Mouse (Mus musculus) heart, adult 11 months (tissue): ENCODE data around the gene Anks3.

Experiments
- DNase-seq: peaks from one replicate; pipeline ENCODE4 v3.0.0; 2022

The Anks3 gene

DNA sequence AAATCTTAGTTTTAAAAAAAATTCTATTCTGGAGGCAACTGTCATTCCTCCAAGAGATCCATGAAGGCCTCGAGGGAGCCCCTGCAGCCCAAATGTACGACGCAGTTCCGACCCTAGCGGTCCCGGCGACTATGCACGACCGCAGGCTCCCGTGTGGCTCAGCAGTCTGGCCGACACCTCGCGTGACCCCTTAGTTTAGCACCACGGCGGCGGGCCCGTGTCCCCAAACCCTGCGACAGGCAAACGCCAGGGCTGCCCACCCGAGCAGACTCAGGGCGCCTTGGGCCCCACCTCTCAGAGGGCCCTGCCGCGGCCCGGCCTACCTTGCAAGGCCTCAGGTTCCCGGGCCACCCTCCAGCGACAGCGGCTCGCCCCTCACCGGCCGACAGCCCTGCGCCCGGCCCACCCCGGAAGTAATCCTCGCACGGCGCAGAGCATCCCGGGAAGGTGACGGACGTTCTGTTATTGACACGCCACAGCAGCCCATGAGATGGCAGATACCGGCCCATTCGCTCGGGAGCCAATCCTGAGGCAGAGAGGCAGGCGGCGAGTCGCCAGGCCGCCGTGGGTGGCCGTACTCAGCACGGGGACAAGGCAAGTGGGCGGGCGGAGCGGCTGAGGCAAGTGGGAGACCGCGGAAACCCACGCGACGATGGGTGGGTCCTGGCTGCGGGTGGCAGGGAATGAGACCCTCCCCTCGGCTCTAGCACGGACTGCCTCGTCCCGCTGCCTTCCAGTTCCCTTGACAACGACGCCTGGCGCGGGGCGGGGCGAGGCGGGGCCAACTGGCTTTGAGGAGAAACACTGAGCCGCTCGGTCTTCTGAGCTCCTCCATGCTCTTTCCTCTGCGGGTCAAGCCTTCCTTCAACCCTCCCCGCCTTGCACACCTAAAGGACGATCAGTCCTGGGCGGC is at the start of gene Anks3:
TSS of gene Anks3 (minus strand) at position 409 of the 913 bp plus-strand sequence.
- peak; percentile 100 for DNase-seq

DNA sequence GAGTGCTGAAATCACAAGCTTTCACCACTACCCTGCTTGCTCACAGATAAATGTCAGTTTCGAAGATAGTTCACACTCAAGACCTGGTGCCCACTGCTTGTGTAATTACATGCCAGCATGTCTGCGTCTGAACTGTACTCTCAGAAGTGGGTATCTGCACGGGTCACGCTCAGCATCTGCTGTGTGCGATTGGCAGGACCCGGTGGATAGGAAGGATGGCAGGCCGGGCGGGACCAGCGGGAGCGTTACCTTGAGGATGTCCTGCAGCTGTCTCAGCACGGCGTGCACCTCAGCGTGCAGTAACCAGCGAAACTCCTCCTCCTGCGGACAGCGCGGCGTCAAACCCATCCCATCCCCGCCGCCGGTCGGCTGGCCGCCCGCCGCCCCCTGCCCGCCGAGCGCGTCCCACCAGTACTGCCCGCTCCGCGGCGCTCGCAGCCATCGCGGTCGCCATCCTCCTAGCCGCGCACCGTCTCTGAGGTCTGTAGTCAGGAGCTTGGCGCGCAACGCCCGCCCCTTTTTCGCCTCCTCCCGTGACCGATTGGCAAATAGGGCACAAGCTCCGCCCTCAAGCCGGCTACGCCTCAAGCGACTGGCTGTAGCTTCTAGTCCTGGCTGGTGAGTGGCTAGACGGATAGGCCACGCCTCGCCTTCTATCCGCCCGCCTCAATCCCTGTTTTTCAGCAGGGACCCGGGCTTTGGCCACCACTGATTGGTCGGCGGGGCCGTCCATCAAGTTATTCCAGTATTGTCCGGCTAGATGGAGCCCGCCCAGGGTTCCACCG is 49.2 kb upstream of the Anks3 start, which contains the start of gene Rogdi:
TSS of gene Rogdi (minus strand) at position 500 of the 785 bp plus-strand sequence.
- DNase-seq: peak; percentile 100

GRCm38 (mm10) chr16:5012036-5013005 is 48.3 kb upstream of the Anks3 start:
- DNase-seq: peak; percentile 92

DNA sequence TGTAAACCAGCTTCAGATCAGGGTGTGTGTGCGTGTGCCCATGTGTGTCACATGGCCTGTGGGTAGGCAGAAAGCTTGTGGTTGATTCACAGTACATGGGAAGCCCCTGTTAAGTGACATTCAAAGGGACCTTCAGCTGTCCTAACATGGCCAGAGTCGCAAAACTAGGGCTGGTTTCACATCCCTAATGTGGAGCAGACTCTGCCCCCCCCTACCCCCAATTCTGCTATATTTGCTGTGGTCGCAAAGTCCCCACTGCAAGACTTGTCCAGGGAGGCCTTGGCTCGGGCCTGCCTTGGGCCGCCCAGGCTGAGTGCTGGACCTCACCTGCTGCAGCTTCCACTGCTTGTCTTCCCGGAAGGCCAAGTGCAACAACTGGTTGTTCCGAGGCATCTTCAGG is 47.3 kb upstream of the Anks3 start:
- DNase-seq: peak; percentile 92

DNA sequence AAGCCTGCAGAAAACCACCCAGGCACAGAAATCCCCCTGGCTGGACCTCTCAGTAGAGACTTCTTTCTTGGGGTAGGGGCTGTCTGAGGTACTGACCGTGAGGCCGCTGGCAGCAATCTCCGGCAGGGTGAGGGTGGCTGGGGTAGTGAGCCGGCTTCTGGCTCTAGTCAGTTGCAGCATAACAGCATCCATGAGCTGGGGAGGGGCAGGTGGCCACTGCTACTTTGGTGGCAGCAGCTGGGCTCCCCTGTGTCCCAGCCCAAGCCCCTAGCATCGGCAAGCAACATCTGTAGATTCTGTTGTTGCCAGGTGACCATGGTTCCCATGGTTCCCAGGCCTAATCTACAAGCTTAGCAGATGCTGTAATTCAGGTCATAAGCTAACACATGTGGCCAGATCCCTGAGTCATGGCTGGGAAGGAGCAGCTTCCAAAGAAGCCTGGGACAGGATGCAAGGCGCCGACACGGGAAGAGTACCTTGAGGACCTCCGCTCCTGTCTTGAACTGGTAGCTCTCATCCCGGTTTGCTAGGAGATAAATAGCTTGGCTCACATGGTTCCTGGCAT is 46.4 kb upstream of the Anks3 start:
- peak; percentile 93 for DNase-seq

GRCm38 (mm10) chr16:5008076-5008475 is 44.1 kb upstream of the Anks3 start:
- DNase-seq: peak; percentile 89

DNA sequence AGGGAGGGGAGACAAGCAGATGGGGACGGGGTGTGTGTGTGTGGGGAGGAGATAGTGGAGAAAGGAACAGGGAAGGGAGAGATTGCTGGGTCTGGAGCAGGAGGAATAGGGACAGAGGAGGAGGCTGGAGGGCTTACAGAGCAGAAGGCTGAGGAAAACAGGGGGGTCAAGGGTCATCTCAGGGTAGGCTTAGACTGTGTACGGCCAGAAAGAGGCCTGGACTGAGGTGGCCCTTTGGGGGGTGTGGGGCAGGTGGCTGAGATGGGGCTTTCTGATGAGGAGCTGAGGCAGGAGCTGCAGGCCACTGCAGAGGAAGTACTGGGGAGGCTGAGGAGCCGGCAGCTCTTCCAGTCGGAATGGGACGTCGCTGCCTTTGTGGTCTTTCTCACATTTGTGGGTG is 43.5 kb upstream of the Anks3 start:
- no peak for DNase-seq

- peak; percentile 91 for DNase-seq
Observed at GRCm38 (mm10) chr16:5007067-5007466, 43.1 kb upstream of the Anks3 start, which contains the start of gene Smim22. Gene Smim22, plus strand, starts transcription at chr16:5007288.

- no peak for DNase-seq
Observed at GRCm38 (mm10) chr16:5000611-5001010, 36.6 kb upstream of the Anks3 start.

GRCm38 (mm10) chr16:4998984-4999383 is 35.0 kb upstream of the Anks3 start:
- DNase-seq: no peak

DNA sequence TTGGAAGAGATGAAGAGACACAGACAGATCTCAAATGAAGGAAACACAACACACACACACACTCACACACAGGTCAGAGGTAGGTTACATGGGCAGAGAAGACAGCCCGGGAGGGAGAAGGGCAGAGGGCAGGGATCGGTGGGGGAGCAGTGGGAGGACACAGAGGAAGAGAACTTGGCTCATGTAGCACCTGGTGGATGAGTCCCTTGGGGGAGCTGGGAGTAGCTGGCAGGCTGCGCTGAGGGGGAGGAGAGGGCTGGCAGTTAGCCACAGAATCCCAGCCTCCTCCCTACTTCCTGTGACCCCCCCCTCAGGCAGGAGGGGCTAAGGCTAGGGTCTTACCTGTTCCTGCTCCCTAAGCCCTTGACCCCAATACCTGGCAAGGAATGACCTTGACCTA is 33.5 kb upstream of the Anks3 start, which contains the start of gene Sept12:
TSS of gene Sept12 (minus strand) at position 300 of the 400 bp plus-strand sequence.
- peak; percentile 94 for DNase-seq

- DNase-seq: no peak
Observed at GRCm38 (mm10) chr16:4993276-4993675, 29.3 kb upstream of the Anks3 start.

DNA sequence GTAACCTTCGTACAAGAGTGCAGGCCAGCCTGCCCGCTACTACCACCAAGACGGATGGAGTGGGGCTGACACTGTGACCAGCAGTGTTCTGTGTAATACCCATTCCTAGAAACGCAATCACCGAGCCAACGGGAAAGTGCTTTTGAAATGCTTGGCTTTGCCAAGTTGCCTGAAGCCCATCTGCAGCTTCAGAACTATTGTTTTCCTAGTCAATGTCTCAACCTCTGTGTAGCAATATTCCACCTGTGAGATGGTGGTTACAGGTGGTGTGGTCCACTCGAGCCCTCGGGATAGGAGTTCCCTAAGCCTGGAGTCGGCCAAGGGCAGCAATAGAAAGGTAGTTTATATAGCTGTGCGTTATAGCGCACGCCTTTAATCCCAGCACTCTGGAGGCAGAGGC is 20.7 kb upstream of the Anks3 start:
- DNase-seq: no peak

- DNase-seq: no peak
Observed at GRCm38 (mm10) chr16:4979755-4980380, 15.9 kb upstream of the Anks3 start.

GRCm38 (mm10) chr16:4978275-4979051 is 14.5 kb upstream of the Anks3 start:
- DNase-seq: no peak

GRCm38 (mm10) chr16:4976180-4976579 is 12.2 kb upstream of the Anks3 start:
- DNase-seq: no peak

GRCm38 (mm10) chr16:4974521-4974920 is 10.5 kb upstream of the Anks3 start:
- no peak for DNase-seq

GRCm38 (mm10) chr16:4971626-4972025 is 7.6 kb upstream of the Anks3 start:
- peak; percentile 95 for DNase-seq

GRCm38 (mm10) chr16:4969055-4969843 is 5.2 kb upstream of the Anks3 start:
- DNase-seq: no peak

DNA sequence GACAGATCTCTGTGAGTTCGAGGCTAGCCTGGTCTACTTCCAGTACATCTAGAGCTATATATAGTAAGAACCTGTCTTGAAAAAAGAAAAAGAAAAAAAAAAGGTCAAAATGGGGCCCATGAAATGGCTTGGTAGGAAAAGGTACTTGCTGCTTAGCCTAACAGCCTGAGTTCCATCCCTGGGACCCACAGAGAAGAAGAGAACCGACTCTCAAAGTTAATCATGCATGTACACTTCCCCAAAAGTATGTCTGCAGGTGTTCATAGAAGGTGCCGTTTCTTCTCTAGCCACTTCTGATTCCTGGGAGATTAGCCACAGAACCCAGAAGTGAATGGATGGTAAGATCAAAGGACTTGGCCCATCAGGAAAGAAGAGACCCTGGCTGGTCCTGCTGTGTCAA is 4.4 kb upstream of the Anks3 start:
- no peak for DNase-seq
